Mouse (Mus musculus): ENCODE data around the gene Flt3l.
"Not testable (repeated sequence)": the region's sequence is repeated elsewhere in the genome, so short reads cannot be mapped to it uniquely, and the experiment has no call there.

The Flt3l gene

GRCm38 (mm10) chr7:45144368-45145174, 8.3 kb upstream of the Flt3l start:
- DNase-seq (ENCODE audit: low spot score in 2 of 2), result no peak

GRCm38 (mm10) chr7:45141914-45142313, 5.7 kb upstream of the Flt3l start:
- no peak for DNase-seq (ENCODE audit: low spot score in 2 of 2)

GRCm38 (mm10) chr7:45141319-45141718, 5.1 kb upstream of the Flt3l start:
- DNase-seq (ENCODE audit: low spot score in 2 of 2), result no peak

- DNase-seq (ENCODE audit: low spot score in 2 of 2), result no peak
Observed at GRCm38 (mm10) chr7:45139904-45140723, 3.9 kb upstream of the Flt3l start.

- no peak for DNase-seq (ENCODE audit: low spot score in 2 of 2)
Observed at GRCm38 (mm10) chr7:45138403-45138802, 2.2 kb upstream of the Flt3l start.

- no peak for DNase-seq (ENCODE audit: low spot score in 2 of 2)
Observed at GRCm38 (mm10) chr7:45137171-45138006, 1.2 kb upstream of the Flt3l start.

- DNase-seq (ENCODE audit: low spot score in 2 of 2), result no peak
Observed at GRCm38 (mm10) chr7:45135370-45135769, 862 bp downstream of the Flt3l start.

GRCm38 (mm10) chr7:45134544-45135026, 1.6 kb downstream of the Flt3l start:
- peak in 1 of 2 experiments; percentile 46 for DNase-seq (ENCODE audit: low spot score in 2 of 2)

- DNase-seq (ENCODE audit: low spot score in 2 of 2), result no peak
Observed at GRCm38 (mm10) chr7:45133446-45134159, 2.6 kb downstream of the Flt3l start.

GRCm38 (mm10) chr7:45131850-45132249, 4.4 kb downstream of the Flt3l start:
- no peak for DNase-seq (ENCODE audit: low spot score in 2 of 2)

- no peak for DNase-seq (ENCODE audit: low spot score in 2 of 2)
Observed at GRCm38 (mm10) chr7:45129776-45130512, 6.3 kb downstream of the Flt3l start.

GRCm38 (mm10) chr7:45129318-45129717, 6.9 kb downstream of the Flt3l start:
- DNase-seq (ENCODE audit: low spot score in 2 of 2), result no peak

GRCm38 (mm10) chr7:45128624-45129246, 7.5 kb downstream of the Flt3l start, which contains the start of gene Rpl13a:
Rpl13a (minus strand) TSS chr7:45128761.
- peak; percentile 92 to 95 for DNase-seq (ENCODE audit: low spot score in 2 of 2)

- no peak for DNase-seq (ENCODE audit: low spot score in 2 of 2)
Observed at GRCm38 (mm10) chr7:45127700-45128224, 8.5 kb downstream of the Flt3l start.

GRCm38 (mm10) chr7:45126844-45127699, 9.2 kb downstream of the Flt3l start:
- DNase-seq (ENCODE audit: low spot score in 2 of 2), result no peak

GRCm38 (mm10) chr7:45126147-45126843, 9.9 kb downstream of the Flt3l start:
- no peak for DNase-seq (ENCODE audit: low spot score in 2 of 2)

- not testable (repeated sequence) for DNase-seq (ENCODE audit: low spot score in 2 of 2)
Observed at GRCm38 (mm10) chr7:45125649-45126048, 10.6 kb downstream of the Flt3l start.

- DNase-seq (ENCODE audit: low spot score in 2 of 2), result no peak
Observed at GRCm38 (mm10) chr7:45125144-45125600, 11.1 kb downstream of the Flt3l start.

Measured in spleen, postnatal 14 days (tissue).